Comparison of ENCODE assay signal across 20 mouse cellular contexts in genomic region chr3:85749348-85749747, GRCm38 (mm10).
"Had no signal": no experiment of that assay in that cellular context is flagged by ENCODE, and none has a peak within 500 bp of the region (broad histone marks: within the 10 kb centered on the region; RNA-seq: fewer than 3 reads in every experiment).

No protein-coding gene starts in this region.

- H3K9me3 ChIP-seq: heart, embryonic 10.5 days; heart, embryonic 12.5 days; hindbrain, embryonic 10.5 days; hindbrain, embryonic 12.5 days; limb, embryonic 13.5 days; limb, embryonic 15.5 days had no signal

- H3K27me3 ChIP-seq: heart, embryonic 12.5 days; hindbrain, embryonic 12.5 days; limb, embryonic 13.5 days; limb, embryonic 15.5 days had no signal

- H3K4me2 ChIP-seq: heart, embryonic 12.5 days; hindbrain, embryonic 12.5 days; hindbrain, embryonic 14.5 days; limb, embryonic 13.5 days; limb, embryonic 15.5 days; liver, embryonic 11.5 days had no signal

- H3K9ac ChIP-seq: heart, embryonic 12.5 days; hindbrain, embryonic 12.5 days; hindbrain, embryonic 14.5 days; limb, embryonic 13.5 days; limb, embryonic 15.5 days; liver, embryonic 14.5 days had no signal

- DNase-seq: gastrocnemius, postnatal 14 days; heart, adult 2 months; heart, postnatal 10 days; heart, postnatal 4 days; kidney, adult 11 months; layer of hippocampus, adult 9-11 months; layer of hippocampus, postnatal 36 days; left cerebral cortex, postnatal 4 days had no signal

- ATAC-seq: hindbrain, embryonic 16.5 days; inflammation-experienced regulatory T-cells, adult 6 months had no signal

- H3K27ac ChIP-seq: heart, adult 2 months; heart, embryonic 10.5 days; hindbrain, embryonic 10.5 days; hindbrain, embryonic 12.5 days; hindbrain, embryonic 14.5 days; kidney, postnatal 0 days; limb, embryonic 13.5 days; limb, embryonic 15.5 days; liver, embryonic 14.5 days had no signal

- H3K4me3 ChIP-seq: heart, adult 2 months; heart, embryonic 10.5 days; heart, embryonic 12.5 days; hindbrain, embryonic 10.5 days; hindbrain, embryonic 12.5 days; limb, embryonic 13.5 days; limb, embryonic 15.5 days had no signal

- H3K36me3 ChIP-seq: heart, embryonic 10.5 days; heart, embryonic 12.5 days; hindbrain, embryonic 10.5 days; hindbrain, embryonic 12.5 days; limb, embryonic 13.5 days; limb, embryonic 15.5 days had no signal
